Mouse (Mus musculus): ENCODE measurements around the gene Prtn3.
A peak's percentile ranks its signal among the peaks of the same experiment; 100 is the strongest.

Gene Prtn3

DNA sequence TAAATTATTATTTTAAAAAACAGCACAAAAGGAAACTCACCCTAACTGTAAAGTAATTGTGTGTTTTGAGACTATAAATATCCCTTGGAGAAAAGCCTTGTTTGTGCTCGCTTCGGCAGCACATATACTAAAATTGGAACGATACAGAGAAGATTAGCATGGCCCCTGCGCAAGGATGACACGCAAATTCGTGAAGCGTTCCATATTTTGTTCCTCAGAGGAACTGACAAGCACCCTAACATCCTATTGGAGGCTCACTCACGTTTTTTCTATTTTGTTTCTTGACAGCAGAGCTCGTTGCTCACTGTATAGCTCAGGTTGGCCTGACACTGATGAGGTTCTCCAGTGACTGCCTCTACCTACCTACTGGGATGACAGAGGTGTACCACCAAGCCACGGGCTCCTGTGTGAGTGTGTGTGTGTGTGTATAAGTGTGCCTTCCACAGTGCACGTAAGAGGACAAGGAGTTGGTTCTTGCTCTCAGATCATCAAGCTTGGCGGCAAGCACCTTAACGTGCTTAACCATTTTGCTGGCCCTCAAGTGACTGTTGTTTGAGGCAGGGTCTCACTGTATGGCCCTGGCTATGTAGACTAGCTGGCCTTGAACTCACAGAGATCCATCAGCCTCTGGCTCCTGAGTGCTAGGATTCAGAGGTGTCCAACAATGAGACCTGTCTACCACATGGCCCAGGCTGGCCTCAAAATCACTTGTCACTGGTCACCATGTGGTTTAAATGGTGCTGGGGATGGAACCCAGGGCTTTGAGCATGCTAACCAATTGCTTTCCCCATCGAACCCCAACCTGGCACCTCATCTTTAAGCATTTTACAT is 35.0 kb downstream of the Prtn3 start:
- DNase-seq (ENCODE audit: low read depth, low spot score), result peak; percentile 73

DNA sequence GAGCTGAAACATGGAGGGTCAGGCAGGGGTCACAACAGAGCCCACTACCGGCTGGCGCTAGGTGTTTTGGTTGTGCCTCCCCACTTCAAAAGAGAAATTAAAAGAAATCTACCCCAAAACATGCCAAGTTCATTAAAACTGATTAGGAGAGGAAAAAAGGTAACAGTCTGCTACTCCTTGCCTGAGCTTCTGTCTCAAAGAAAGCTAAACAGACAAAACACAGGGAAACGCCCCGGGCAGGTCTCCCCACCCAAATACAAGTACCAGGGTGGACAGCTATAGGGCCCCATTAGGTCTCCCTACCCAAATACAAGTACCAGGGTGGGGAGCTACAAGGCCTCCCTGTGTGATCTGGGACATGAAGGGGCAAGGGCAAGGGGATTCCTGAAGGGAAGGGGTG is 36.3 kb downstream of the Prtn3 start, which contains the start of gene Gm26602:
Gm26602 (plus strand) TSS at position 301 of the 400 bp plus-strand sequence.
- DNase-seq (ENCODE audit: low read depth, low spot score), result no peak

GRCm38 (mm10) chr10:79912412-79912811 is 38.1 kb downstream of the Prtn3 start:
- peak; percentile 28 for DNase-seq (ENCODE audit: low read depth, low spot score)

- no peak for DNase-seq (ENCODE audit: low read depth, low spot score)
These were observed 40.1 kb downstream of the Prtn3 start for GRCm38 (mm10) chr10:79914131-79914947.

DNA sequence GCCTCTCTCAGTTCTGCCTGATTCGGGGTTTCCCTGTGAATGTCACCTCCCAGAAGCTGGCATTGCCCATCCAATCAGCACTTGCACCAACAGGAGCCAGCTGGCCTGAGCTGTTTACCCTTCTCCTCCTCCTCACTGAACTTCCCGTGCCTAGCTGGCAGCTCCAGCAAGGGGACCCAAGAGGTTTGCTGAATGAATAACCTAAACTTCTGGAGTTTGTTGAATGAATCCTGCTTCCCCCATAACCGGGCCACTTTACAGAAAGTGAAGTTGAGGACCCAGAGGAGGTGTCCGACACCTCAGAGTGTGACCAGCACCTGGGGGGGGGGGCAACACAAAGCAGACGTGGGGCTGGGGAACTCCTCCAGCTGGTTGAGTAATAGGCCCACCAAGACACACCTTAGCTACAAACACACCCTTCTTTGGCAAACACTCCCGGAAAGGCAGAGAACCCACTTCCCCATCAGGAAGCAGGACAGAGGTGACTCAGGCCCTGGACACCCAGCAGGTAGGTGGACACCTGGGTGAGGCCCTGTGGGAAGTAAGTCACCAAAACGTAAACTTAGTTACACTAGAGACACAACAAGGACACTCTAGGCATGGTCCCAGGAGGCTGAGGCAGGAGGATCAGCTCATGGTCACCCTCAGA is 40.8 kb downstream of the Prtn3 start:
- DNase-seq (ENCODE audit: low read depth, low spot score), result no peak

GRCm38 (mm10) chr10:79916081-79916480 is 41.8 kb downstream of the Prtn3 start:
- no peak for DNase-seq (ENCODE audit: low read depth, low spot score)

DNA sequence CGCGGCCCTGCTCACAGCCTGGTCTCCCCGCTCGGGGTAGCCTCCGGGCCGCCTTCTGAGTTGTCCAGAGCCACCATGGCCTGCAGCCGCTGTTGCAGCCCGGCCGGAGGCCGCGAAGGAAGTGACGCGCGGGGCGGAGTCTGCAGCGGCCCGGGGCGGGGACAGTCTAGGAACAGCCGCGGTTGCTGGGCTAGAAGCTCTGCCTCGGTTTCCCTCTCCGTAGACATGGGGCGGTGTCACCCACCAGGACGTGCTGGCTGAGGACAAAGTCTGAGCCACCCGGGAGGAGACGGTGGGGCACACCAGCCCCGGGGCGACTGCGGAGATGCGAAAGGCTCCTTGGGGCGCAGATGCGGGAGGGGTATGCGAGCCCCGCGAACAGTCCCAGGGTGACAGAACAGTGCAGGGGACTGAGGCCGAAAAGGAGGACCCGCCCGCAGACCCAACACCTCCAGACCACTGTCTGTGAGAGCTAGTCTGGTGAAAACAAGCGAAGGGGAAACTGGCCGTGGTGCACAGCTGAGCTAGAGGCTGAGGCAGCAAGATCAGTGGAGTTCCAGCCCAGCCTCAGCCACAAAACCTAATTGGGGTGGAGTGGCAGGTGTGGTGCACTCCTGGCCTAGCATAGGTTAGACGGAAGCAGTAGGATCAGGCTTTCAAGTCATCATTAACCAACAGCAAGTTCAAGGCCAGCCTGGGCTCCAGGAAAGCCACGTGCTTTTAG is 42.7 kb downstream of the Prtn3 start, which contains the start of gene Kiss1r:
Kiss1r (plus strand) TSS at position 164 of the 724 bp plus-strand sequence.
- peak; percentile 33 for DNase-seq (ENCODE audit: low read depth, low spot score)

DNA sequence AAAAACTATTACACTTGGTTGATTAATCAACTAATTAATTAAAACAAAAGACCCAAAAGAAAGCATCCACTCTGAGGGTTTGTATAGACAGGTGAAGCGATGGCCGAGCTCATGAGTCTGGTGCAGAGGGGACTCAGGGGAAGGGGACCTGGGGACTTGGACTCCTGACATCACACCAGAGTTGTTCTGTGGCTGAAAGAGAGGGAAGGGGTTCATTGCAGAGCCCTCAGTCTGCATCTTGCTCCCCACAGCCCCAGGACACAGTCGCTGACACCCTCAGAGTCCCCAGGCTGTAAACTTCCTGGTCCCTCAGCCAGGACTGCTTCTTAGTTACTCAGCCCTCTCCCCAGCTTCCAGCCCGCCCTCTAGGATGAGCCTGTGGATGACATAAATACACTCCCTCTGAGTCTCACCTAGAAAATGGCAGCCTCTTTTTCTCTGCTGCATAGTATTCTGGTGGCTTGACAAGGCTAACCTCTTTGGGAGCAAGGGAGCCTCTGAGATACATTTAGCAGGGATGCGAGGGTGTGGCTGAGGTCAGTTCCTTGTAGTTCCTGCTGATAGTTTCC is 43.3 kb downstream of the Prtn3 start:
- DNase-seq (ENCODE audit: low read depth, low spot score), result no peak

DNA sequence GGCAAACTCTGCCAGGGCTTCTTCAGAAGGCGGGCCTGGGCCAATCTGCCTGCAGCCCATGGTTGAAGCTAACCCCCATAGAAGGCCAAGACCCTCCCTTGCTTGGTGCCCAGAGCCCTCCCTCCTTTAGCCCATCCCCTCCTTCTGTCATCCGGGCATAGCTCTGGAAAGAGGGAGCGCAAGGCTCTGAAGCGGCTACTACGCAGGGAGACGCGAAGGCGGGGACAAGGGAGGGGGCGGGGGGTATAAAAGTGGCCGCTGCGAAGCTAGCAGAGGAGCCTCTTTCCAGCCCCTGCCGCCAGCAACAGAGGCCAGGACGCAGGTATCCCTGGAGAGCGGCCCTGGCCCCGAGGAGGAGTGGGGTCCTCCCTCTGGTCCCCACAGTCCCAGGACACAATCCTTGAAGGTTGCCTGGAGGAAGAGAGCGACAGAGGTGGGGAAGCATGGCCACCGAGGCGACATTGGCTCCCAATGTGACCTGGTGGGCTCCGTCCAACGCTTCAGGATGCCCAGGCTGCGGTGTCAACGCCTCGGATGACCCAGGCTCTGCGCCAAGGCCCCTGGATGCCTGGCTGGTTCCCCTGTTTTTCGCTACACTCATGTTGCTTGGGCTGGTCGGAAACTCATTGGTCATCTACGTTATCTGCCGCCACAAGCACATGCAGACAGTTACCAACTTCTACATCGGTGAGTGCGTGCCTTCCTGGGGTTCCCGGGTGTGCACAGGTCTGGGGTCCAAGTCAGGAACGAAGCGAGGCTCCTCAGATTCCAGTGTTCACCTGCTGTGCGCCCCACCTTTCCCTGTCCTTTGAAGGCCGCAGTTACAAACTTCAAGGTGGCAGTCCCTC is 44.2 kb downstream of the Prtn3 start:
- no peak for DNase-seq (ENCODE audit: low read depth, low spot score)

- DNase-seq (ENCODE audit: low read depth, low spot score), result peak; percentile 43
These were observed 45.1 kb downstream of the Prtn3 start for GRCm38 (mm10) chr10:79919251-79919849.

GRCm38 (mm10) chr10:79920056-79920890 is 46.0 kb downstream of the Prtn3 start:
- DNase-seq (ENCODE audit: low read depth, low spot score), result peak; percentile 31

DNA sequence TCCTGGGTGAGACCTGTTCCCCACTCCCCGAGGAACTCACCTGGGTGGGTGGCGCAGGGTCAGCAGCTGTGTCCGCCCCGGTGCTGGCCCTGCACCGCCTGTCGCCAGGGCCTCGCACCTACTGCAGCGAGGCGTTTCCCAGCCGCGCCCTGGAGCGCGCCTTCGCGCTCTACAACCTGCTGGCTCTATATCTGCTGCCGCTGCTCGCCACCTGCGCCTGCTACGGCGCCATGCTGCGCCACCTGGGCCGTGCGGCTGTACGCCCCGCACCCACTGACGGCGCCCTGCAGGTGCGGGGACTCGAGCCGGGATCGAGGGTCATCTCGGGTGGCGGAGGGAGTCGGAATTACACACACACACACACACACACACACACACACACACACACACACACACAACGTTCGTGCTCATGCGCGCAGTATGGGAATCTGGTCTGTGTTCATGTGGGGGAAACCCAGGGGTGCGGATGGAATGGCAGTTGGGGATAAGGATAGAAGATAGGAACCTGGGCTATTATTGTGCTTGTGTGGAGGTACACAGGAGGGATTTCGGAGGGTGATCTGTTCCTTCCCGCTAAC is 46.8 kb downstream of the Prtn3 start, which contains the start of gene R3hdm4:
R3hdm4 (minus strand) TSS at position 251 of the 578 bp plus-strand sequence.
- DNase-seq (ENCODE audit: low read depth, low spot score), result peak; percentile 33

DNA sequence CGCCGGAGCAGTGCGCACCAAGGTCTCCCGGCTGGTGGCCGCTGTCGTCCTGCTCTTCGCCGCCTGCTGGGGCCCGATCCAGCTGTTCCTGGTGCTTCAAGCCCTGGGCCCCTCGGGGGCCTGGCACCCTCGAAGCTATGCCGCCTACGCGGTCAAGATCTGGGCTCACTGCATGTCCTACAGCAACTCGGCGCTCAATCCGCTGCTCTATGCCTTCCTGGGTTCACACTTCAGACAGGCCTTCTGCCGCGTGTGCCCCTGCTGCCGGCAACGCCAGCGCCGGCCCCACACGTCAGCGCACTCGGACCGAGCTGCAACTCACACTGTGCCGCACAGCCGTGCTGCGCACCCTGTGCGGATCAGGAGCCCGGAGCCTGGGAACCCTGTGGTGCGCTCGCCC is 47.3 kb downstream of the Prtn3 start:
- DNase-seq (ENCODE audit: low read depth, low spot score), result peak; percentile 32

GRCm38 (mm10) chr10:79924998-79925784 is 50.9 kb downstream of the Prtn3 start:
- DNase-seq (ENCODE audit: low read depth, low spot score), result peak; percentile 84

DNA sequence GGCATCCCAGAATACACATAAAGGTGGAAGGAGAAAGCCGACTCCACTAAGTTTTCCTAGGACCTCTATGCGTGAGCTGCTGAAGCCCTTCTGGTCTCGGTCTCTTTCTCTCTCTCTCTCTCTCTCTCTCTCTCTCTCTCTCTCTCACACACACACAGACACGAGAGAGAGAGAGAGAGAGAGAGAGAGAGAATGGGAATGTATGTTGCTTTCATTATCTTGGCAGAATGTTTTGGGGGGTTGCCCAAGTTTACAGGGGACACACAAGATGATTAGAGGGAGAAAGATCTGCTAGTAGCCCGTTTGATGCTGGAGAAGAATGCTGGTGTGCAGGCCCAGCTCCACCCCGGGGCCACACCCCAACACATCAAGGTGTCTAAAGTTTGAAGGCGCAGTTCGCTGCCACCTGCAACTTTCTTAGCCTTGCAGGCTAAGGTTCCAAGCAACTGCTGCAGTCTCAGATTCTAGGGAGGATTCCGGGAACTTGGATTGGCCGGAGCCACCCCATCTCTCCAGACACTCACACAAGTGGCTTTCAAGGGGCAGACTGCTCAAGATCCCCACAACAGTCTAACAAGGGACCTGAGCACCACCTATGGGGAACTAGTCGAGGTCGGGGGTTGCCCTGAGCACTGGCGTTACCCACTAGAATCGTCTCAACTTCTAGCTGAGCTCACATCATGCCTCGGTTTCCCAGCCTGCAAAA is 51.7 kb downstream of the Prtn3 start:
- no peak for DNase-seq (ENCODE audit: low read depth, low spot score)

- DNase-seq (ENCODE audit: low read depth, low spot score), result peak; percentile 96
These were observed 52.4 kb downstream of the Prtn3 start, which contains the start of gene Arid3a for GRCm38 (mm10) chr10:79926491-79927323. Gene Arid3a, plus strand, starts transcription at chr10:79927043.

All from ES-CJ7 (cell line).